8 mouse cellular contexts compared by ENCODE assay signal in the genomic region with DNA sequence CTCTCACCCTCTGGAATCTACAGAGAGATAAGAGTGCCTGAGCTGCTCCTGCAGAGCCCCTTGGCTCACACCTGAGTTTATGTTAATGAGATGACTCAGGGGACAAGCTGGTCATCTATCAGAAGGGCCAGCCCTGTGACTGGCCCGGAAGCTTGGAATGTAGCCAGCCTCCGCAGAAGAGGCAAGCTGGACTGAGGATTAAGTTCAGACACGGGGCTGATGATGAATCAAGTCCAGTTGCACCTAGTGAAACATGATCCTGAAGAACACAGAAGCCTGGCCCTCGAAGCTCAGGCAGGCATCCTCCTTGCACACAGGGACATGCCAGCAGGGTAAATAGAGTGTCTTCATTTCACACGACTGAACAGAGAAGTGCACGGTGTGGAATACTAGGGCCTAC. TPM values are rescaled to one million over a fixed set of nuclear protein-coding genes. Genes with fewer than 3 reads are reported as not detected.
DNase-seq lines count a peak whose midpoint lies in the region; ATAC-seq and TF ChIP-seq lines count a peak whose summit lies in the region.

No protein-coding gene starts in this region.

- no peak overlapping the region for H3K4me3 ChIP-seq in heart, embryonic 11.5 days (ENCODE audit: low read depth, low read length)
- no peak overlapping the region for H3K4me3 ChIP-seq in liver, postnatal 0 days (ENCODE audit: low read depth, low read length)

- peak overlapping the region; percentile 31 for H3K4me2 ChIP-seq in heart, embryonic 11.5 days
- no peak overlapping the region for H3K4me2 ChIP-seq in liver, postnatal 0 days (ENCODE audit: low read depth, low read length)

- WGBS in heart, embryonic 11.5 days (ENCODE audit: insufficient replicate concordance) = 21% methylated on average over 6 of the region's 6 CpGs
- WGBS in liver, postnatal 0 days (ENCODE audit: insufficient replicate concordance) = 44% methylated on average over 6 of the region's 6 CpGs

- TF ChIP-seq CTCF in liver, postnatal 0 days (IDR thresholded peaks at IDR 0.05; ENCODE audit: low read depth) = no peak

- peaks cover 32% of the 10 kb centered on the region for H3K4me1 ChIP-seq in heart, embryonic 11.5 days (ENCODE audit: control insufficient read depth, insufficient read depth, low read length)
- H3K4me1 ChIP-seq in liver, postnatal 0 days (ENCODE audit: insufficient read depth) = peaks cover 14% of the 10 kb centered on the region

- H3K27me3 ChIP-seq in heart, embryonic 11.5 days (ENCODE audit: control insufficient read depth, insufficient read depth, low read length) = no peaks in the 10 kb centered on the region
- no peaks in the 10 kb centered on the region for H3K27me3 ChIP-seq in liver, postnatal 0 days (ENCODE audit: insufficient read depth, low read length)

- TF ChIP-seq EP300 in liver, postnatal 0 days (IDR thresholded peaks at IDR 0.05; ENCODE audit: low read depth) = no peak; the same call in 1 of the 2 replicates

- DNase-seq in embryo, embryonic 11 days = peak; percentile 27
- DNase-seq in embryo, embryonic 10.5 days (ENCODE audit: low spot score) = no peak
- peak; percentile 79 to 84 for DNase-seq in adrenal gland, postnatal 36 days
- DNase-seq in liver, postnatal 0 days = peak; percentile 39
- DNase-seq in spleen, postnatal 4 days (ENCODE audit: low spot score in 2 of 2) = no peak
- no peak for DNase-seq in frontal cortex, postnatal 10 days (ENCODE audit: low spot score in 2 of 2)

- H3K36me3 ChIP-seq in heart, embryonic 11.5 days (ENCODE audit: control insufficient read depth, insufficient read depth, low read length) = no peaks in the 10 kb centered on the region
- H3K36me3 ChIP-seq in liver, postnatal 0 days (replicated peaks; ENCODE audit: insufficient read depth, low read length) = no peaks in the 10 kb centered on the region

- H3K9ac ChIP-seq in heart, embryonic 11.5 days (ENCODE audit: low read depth, low read length) = 0 out of 2 replicates have a peak overlapping the region, but pooled peaks have one; percentile 46
- H3K9ac ChIP-seq in liver, postnatal 0 days (replicated peaks) = no peak overlapping the region

- H3K9me3 ChIP-seq in heart, embryonic 11.5 days (replicated peaks; ENCODE audit: control insufficient read depth, low read length) = no peaks in the 10 kb centered on the region
- H3K9me3 ChIP-seq in liver, postnatal 0 days (ENCODE audit: low read length) = no peaks in the 10 kb centered on the region

- H3K27ac ChIP-seq in heart, embryonic 11.5 days (ENCODE audit: low read depth, low read length) = peak overlapping the region; percentile 85
- no peak overlapping the region for H3K27ac ChIP-seq in liver, postnatal 0 days (ENCODE audit: low read depth)

- ATAC-seq in heart, embryonic 11.5 days (replicated peaks; ENCODE audit: insufficient number of reproducible peaks, low FRiP score, low TSS enrichment) = no peak
- ATAC-seq in liver, postnatal 0 days = peak; percentile 57
- ATAC-seq in megakaryocyte-erythroid progenitor cell, adult 5-6 weeks (replicated peaks; ENCODE audit: low FRiP score, low TSS enrichment, poor library complexity, severe bottlenecking) = no peak

RNA-seq across cellular contexts. Expression of a gene that starts 17.7 kb away (rescaled TPM):
- 1 to 10 TPM; 1.8 to 2.5 TPM for total RNA-seq in adrenal gland, postnatal 36 days (2021)
- polyA plus RNA-seq in heart, embryonic 11.5 days (2014; fragmentation: Nextera tagmentation; extraction: Ambion mirVana) = 1.8 and 2.5 TPM in 2 replicates
- 2.0 and 2.4 TPM in 2 replicates for polyA plus RNA-seq in liver, postnatal 0 days (2015; fragmentation: Nextera tagmentation; extraction: Ambion mirVana)
- 0.40 TPM in 1 of 2 replicates, not detected in the other for total RNA-seq in megakaryocyte-erythroid progenitor cell, adult 5-6 weeks (2014; fragmentation: Nextera tagmentation)
- 0.50 TPM in 1 of 2 replicates, not detected in the other for total RNA-seq in megakaryocyte-erythroid progenitor cell, adult 5-6 weeks (2017)

RNA-seq across cellular contexts. Expression of a gene that starts 38.7 kb away (rescaled TPM):
- total RNA-seq in adrenal gland, postnatal 36 days (2021) = 10 to 100 TPM in 1 of 2 experiments, 1 to 10 TPM in 1; 9.3 to 12.4 TPM
- 14.4 and 14.8 TPM in 2 replicates for polyA plus RNA-seq in heart, embryonic 11.5 days (2014; fragmentation: Nextera tagmentation; extraction: Ambion mirVana)
- polyA plus RNA-seq in liver, postnatal 0 days (2015; fragmentation: Nextera tagmentation; extraction: Ambion mirVana) = 2.6 and 2.7 TPM in 2 replicates
- total RNA-seq in megakaryocyte-erythroid progenitor cell, adult 5-6 weeks (2014; fragmentation: Nextera tagmentation) = 3.4 and 5.2 TPM in 2 replicates
- 1.2 and 10.1 TPM in 2 replicates for total RNA-seq in megakaryocyte-erythroid progenitor cell, adult 5-6 weeks (2017)

Comparison
In these comparisons a context has a peak if more than half of its experiments do, and no peak if none do; other contexts are left out.
1. DNase-seq: peak in embryo, embryonic 11 days (single experiment), adrenal gland, postnatal 36 days (2 of 2) and liver, postnatal 0 days (single experiment); none in embryo, embryonic 10.5 days (single experiment), spleen, postnatal 4 days (0 of 2) and frontal cortex, postnatal 10 days (0 of 2).